In the genomic region with DNA sequence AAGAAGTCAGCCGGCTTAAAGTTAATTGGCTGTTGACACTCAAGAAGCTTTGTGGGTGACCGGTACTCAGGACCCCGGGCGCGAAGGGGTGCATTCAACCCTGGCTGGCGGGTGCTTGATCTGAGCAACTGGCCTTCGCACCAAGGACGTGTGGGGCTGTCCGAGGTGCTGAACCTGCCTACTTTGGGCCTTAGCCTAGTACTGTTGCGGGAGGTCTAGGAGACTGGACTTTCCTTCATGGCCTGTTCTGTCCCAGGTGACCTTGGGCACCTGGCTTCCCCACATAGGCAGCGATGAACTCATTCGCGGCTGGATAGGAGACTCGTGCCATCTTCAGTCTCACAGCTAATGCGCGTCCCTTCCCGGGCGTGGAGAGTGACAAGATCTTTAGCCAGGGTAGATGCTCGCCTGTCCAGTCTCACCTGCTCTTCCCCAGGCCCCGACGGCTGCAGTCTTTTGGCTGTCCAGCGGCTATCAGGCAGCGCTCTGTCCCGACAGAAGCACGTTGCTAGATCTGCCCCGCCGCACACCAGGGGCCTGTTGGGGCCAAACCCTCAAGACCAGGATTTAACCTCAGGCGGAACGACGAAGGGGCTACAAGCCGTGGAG, we compare ENCODE assay signal across 9 mouse cellular contexts. TPM values are rescaled to one million over a fixed set of nuclear protein-coding genes. Genes with fewer than 3 reads are reported as not detected.
DNase-seq lines count a peak whose midpoint lies in the region; ATAC-seq and TF ChIP-seq lines count a peak whose summit lies in the region.
"Had no signal": no experiment of that assay in that cellular context is flagged by ENCODE, and none has a peak within 500 bp of the region (broad histone marks: within the 10 kb centered on the region; RNA-seq: fewer than 3 reads in every experiment).

No protein-coding gene starts in this region.

- H3K4me1 ChIP-seq in embryonic facial prominence, embryonic 12.5 days: peaks cover 18% of the 10 kb centered on the region; the same call in 1 of the 2 replicates
- H3K4me1 ChIP-seq in limb, embryonic 10.5 days: peaks cover 36% of the 10 kb centered on the region
- peaks cover 15% of the 10 kb centered on the region; the same call in 1 of the 2 replicates for H3K4me1 ChIP-seq in stomach, embryonic 14.5 days (ENCODE audit: control insufficient read depth, insufficient read depth, low read length)

- intact Hi-C loops in heart, postnatal 14 days (cut with DNase I): no loop called here

- DNase-seq in MN1 (ENCODE audit: low spot score): peak; percentile 30
- peak; percentile 81 to 88 for DNase-seq in heart, postnatal 14 days
- peak; percentile 81 for DNase-seq in limb, embryonic 10.5 days (ENCODE audit: low spot score)
- DNase-seq in mesoderm, embryonic 11.5 days (ENCODE audit: low read depth, low spot score): peak; percentile 81
- no peak for DNase-seq in left cerebral cortex, adult 9 months (ENCODE audit: low spot score in 2 of 2)

- H3K9me3 ChIP-seq in embryonic facial prominence, embryonic 12.5 days: no peaks in the 10 kb centered on the region
- H3K9me3 ChIP-seq in limb, embryonic 10.5 days (replicated peaks): no peaks in the 10 kb centered on the region
- H3K9me3 ChIP-seq in stomach, embryonic 14.5 days (ENCODE audit: control insufficient read depth, low read depth, low read length): no peaks in the 10 kb centered on the region

- no peak overlapping the region for H3ac ChIP-seq in C2C12 (ENCODE audit: control insufficient read depth, insufficient read length, low read depth)

- H3K36me3 ChIP-seq in C2C12 (ENCODE audit: control insufficient read depth, insufficient read depth): peaks cover 5% of the 10 kb centered on the region
- peaks cover 18% of the 10 kb centered on the region for H3K36me3 ChIP-seq in embryonic facial prominence, embryonic 12.5 days
- peaks cover 28% of the 10 kb centered on the region for H3K36me3 ChIP-seq in limb, embryonic 10.5 days
- peaks cover 24% of the 10 kb centered on the region for H3K36me3 ChIP-seq in stomach, embryonic 14.5 days (ENCODE audit: control insufficient read depth, insufficient read depth, low read length)

- no peak for TF ChIP-seq CTCF in C2C12 (IDR thresholded peaks at IDR 0.05; ENCODE audit: control insufficient read depth, insufficient read depth, insufficient read length)

- H3K27ac ChIP-seq in embryonic facial prominence, embryonic 12.5 days: no peak overlapping the region
- H3K27ac ChIP-seq in limb, embryonic 10.5 days: 0 out of 2 replicates have a peak overlapping the region, but pooled peaks have one; percentile 26
- H3K27ac ChIP-seq in stomach, embryonic 14.5 days (ENCODE audit: low read length): no peak overlapping the region

- ATAC-seq in embryonic facial prominence, embryonic 12.5 days (ENCODE audit: insufficient number of reproducible peaks, insufficient read depth, low FRiP score, low TSS enrichment): no peak
- ATAC-seq in stomach, embryonic 14.5 days (ENCODE audit: insufficient number of reproducible peaks, insufficient read depth, low FRiP score, low read depth): no peak; the same call in 1 of the 2 replicates

- no peaks in the 10 kb centered on the region for H3K79me2 ChIP-seq in C2C12 (ENCODE audit: control insufficient read depth, insufficient read depth)

- 0 out of 2 replicates have a peak overlapping the region, but pooled peaks have one; percentile 51 for H3K9ac ChIP-seq in embryonic facial prominence, embryonic 12.5 days
- no peak overlapping the region for H3K9ac ChIP-seq in stomach, embryonic 14.5 days (replicated peaks; ENCODE audit: low read depth, low read length)

- H3K79me3 ChIP-seq in C2C12 (ENCODE audit: low read depth): no peaks in the 10 kb centered on the region

- peak overlapping the region; percentile 18 for H3K4me3 ChIP-seq in C2C12 (ENCODE audit: insufficient read depth, poor library complexity, severe bottlenecking)
- peak overlapping the region; percentile 60 for H3K4me3 ChIP-seq in embryonic facial prominence, embryonic 12.5 days
- H3K4me3 ChIP-seq in limb, embryonic 10.5 days: peak overlapping the region; percentile 61
- H3K4me3 ChIP-seq in stomach, embryonic 14.5 days (ENCODE audit: low read depth, low read length): peak overlapping the region; percentile 45

- WGBS in embryonic facial prominence, embryonic 12.5 days: 5% methylated on average over 31 of the region's 31 CpGs
- WGBS in limb, embryonic 10.5 days: 4% methylated on average over 31 of the region's 31 CpGs
- 3% methylated on average over 31 of the region's 31 CpGs for WGBS in stomach, embryonic 14.5 days

- H3K27me3 ChIP-seq in C2C12 (ENCODE audit: control insufficient read depth, insufficient read depth, insufficient read length): peaks cover 16% of the 10 kb centered on the region
- H3K27me3 ChIP-seq in embryonic facial prominence, embryonic 12.5 days: peaks cover 52% of the 10 kb centered on the region
- peaks cover 59% of the 10 kb centered on the region for H3K27me3 ChIP-seq in limb, embryonic 10.5 days (ENCODE audit: low read depth, poor library complexity, severe bottlenecking)
- peaks cover 13% of the 10 kb centered on the region for H3K27me3 ChIP-seq in stomach, embryonic 14.5 days (ENCODE audit: control insufficient read depth, insufficient read depth, low read length)

- H3K4me2 ChIP-seq in embryonic facial prominence, embryonic 12.5 days (replicated peaks): peak overlapping the region; percentile 91
- H3K4me2 ChIP-seq in stomach, embryonic 14.5 days (replicated peaks; ENCODE audit: low read depth, low read length): peak overlapping the region; percentile 98

TF ChIP-seq in C2C12, 6 proteins besides CTCF, POLR2A, EP300 and RAD21:
- no peak for TF ChIP-seq MAX (IDR thresholded peaks at IDR 0.05)
- no peak for TF ChIP-seq MYOD1 (IDR thresholded peaks at IDR 0.05; ENCODE audit: control insufficient read depth, insufficient read length, low read depth)

RNA-seq across cellular contexts. Expression of a gene that starts 5.8 kb away (rescaled TPM):
- polyA plus RNA-seq in C2C12 (2012; fragmentation: generic; extraction: Trizol): 0.55 TPM
- 0.65 and 1.2 TPM in 2 replicates for polyA plus RNA-seq in embryonic facial prominence, embryonic 12.5 days (2016; fragmentation: Nextera tagmentation; extraction: Ambion mirVana)
- not detected for total RNA-seq in heart, postnatal 14 days (2021)
- polyA plus RNA-seq in limb, embryonic 10.5 days (2016; fragmentation: Nextera tagmentation; extraction: Ambion mirVana): 0.67 and 0.76 TPM in 2 replicates
- polyA plus RNA-seq in stomach, embryonic 14.5 days (2014; fragmentation: Nextera tagmentation; extraction: Ambion mirVana): 0.17 TPM in 1 of 2 replicates, not detected in the other
- total RNA-seq: gastrocnemius, postnatal 36 days had no signal

RNA-seq across cellular contexts. Expression of a gene that starts 10.8 kb away (rescaled TPM):
- 0.33 TPM for polyA plus RNA-seq in C2C12 (2012; fragmentation: generic; extraction: Trizol)
- polyA plus RNA-seq in embryonic facial prominence, embryonic 12.5 days (2016; fragmentation: Nextera tagmentation; extraction: Ambion mirVana): 1,900 and 1,964 TPM in 2 replicates
- 10 to 100 TPM; 15.7 to 16.8 TPM for total RNA-seq in heart, postnatal 14 days (2021)
- polyA plus RNA-seq in limb, embryonic 10.5 days (2016; fragmentation: Nextera tagmentation; extraction: Ambion mirVana): 2,617 and 2,689 TPM in 2 replicates
- 1,102 and 1,256 TPM in 2 replicates for polyA plus RNA-seq in stomach, embryonic 14.5 days (2014; fragmentation: Nextera tagmentation; extraction: Ambion mirVana)

RNA-seq across cellular contexts. Expression of a gene that starts 24.2 kb away (rescaled TPM):
- polyA plus RNA-seq in C2C12 (2012; fragmentation: generic; extraction: Trizol): 0.43 TPM
- polyA plus RNA-seq in embryonic facial prominence, embryonic 12.5 days (2016; fragmentation: Nextera tagmentation; extraction: Ambion mirVana): 0.36 and 0.73 TPM in 2 replicates
- total RNA-seq in heart, postnatal 14 days (2021): not detected
- polyA plus RNA-seq in limb, embryonic 10.5 days (2016; fragmentation: Nextera tagmentation; extraction: Ambion mirVana): 0.33 and 0.56 TPM in 2 replicates
- 1.2 and 1.4 TPM in 2 replicates for polyA plus RNA-seq in stomach, embryonic 14.5 days (2014; fragmentation: Nextera tagmentation; extraction: Ambion mirVana)
- total RNA-seq: gastrocnemius, postnatal 36 days had no signal

RNA-seq across cellular contexts. Expression of a gene that starts 54.4 kb away (rescaled TPM):
- 47.1 TPM for polyA plus RNA-seq in C2C12 (2012; fragmentation: generic; extraction: Trizol)
- polyA plus RNA-seq in embryonic facial prominence, embryonic 12.5 days (2016; fragmentation: Nextera tagmentation; extraction: Ambion mirVana): 39.1 and 40.8 TPM in 2 replicates
- 10 to 100 TPM; 62.3 to 63.1 TPM for total RNA-seq in heart, postnatal 14 days (2021)
- polyA plus RNA-seq in limb, embryonic 10.5 days (2016; fragmentation: Nextera tagmentation; extraction: Ambion mirVana): 57.3 and 59.9 TPM in 2 replicates
- 45.4 and 47.9 TPM in 2 replicates for polyA plus RNA-seq in stomach, embryonic 14.5 days (2014; fragmentation: Nextera tagmentation; extraction: Ambion mirVana)

Comparison
In these comparisons a context has a peak if more than half of its experiments do, and no peak if none do; other contexts are left out.
1. DNase-seq: peak in MN1 (single experiment), heart, postnatal 14 days (2 of 2), limb, embryonic 10.5 days (single experiment) and mesoderm, embryonic 11.5 days (single experiment); none in left cerebral cortex, adult 9 months (0 of 2).
2. RNA of a gene that starts 10.8 kb away (polyA plus RNA-seq): 2,617 to 2,689 TPM in limb, embryonic 10.5 days, 1,900 to 1,964 TPM in embryonic facial prominence, embryonic 12.5 days and 1,102 to 1,256 TPM in stomach, embryonic 14.5 days; 0.33 TPM in C2C12 (single experiment); every median in the first group is over 100 times any median in the second.
3. Peak in every context shown above with its lines, with median percentiles within 50 percentile points of each other: H3K4me3 ChIP-seq.